Mouse (Mus musculus) heart, embryonic 16.5 days (tissue): Measurements from ENCODE around the gene Ptpn18. TPM values are rescaled to one million over a fixed set of nuclear protein-coding genes. Genes with fewer than 3 reads are reported as not detected.
A peak's percentile ranks its signal among the peaks of the same experiment; 100 is the strongest.

Experiments used
- ATAC-seq: fragments of 200-750 bp; cut with Nextera tagmentation; replicated peaks from 2 replicates; pipeline ENCODE4 v1.8.0; 2017; ENCODE audit warnings: moderate number of reproducible peaks; ENCODE audit not compliant: insufficient read depth, low FRiP score; ENCODE audit errors: extremely low read depth
- H3K27ac ChIP-seq: fragments of 300-500 bp; sonication (generic); 2 replicates; pipeline ENCODE4 v1.5.1; 2014; ENCODE audit warnings: mild to moderate bottlenecking, low read length, control low read depth, moderate library complexity
- H3K27me3 ChIP-seq: fragments of 300-500 bp; sonication (generic); 2 replicates; pipeline ENCODE4 v1.6.1; 2014; ENCODE audit warnings: low read length, mixed read lengths; ENCODE audit not compliant: control insufficient read depth, insufficient read depth
- H3K36me3 ChIP-seq: fragments of 300-500 bp; sonication (generic); 2 replicates; pipeline ENCODE4 v1.6.1; 2014; ENCODE audit not compliant: control insufficient read depth, insufficient read depth
- H3K4me1 ChIP-seq: fragments of 300-500 bp; sonication (generic); 2 replicates; pipeline ENCODE4 v1.6.1; 2014; ENCODE audit warnings: low read length, mixed read lengths; ENCODE audit not compliant: control insufficient read depth, insufficient read depth
- H3K4me2 ChIP-seq: fragments of 300-500 bp; sonication (generic); 2 replicates; pipeline ENCODE4 v1.6.1; 2014; ENCODE audit warnings: low read depth, mild to moderate bottlenecking, control low read depth, low read length
- H3K4me3 ChIP-seq: fragments of 300-500 bp; sonication (generic); 2 replicates; pipeline ENCODE4 v1.5.1; 2014; ENCODE audit warnings: mild to moderate bottlenecking, control low read depth, low read length
- H3K9ac ChIP-seq: fragments of 300-500 bp; sonication (generic); 2 replicates; pipeline ENCODE4 v1.6.1; 2014; ENCODE audit warnings: low read length, control low read depth
- H3K9me3 ChIP-seq: fragments of 300-500 bp; sonication (generic); replicated peaks from 2 replicates; pipeline ENCODE4 v1.6.1; 2016; ENCODE audit warnings: low read length; ENCODE audit not compliant: control insufficient read depth
- WGBS: fragments of 180-500 bp; shearing (Covaris S2); extraction: QIAGEN DNeasy Blood & Tissue Kit; methylation state at CpG from one replicate; pipeline ENCODE4 v1.1.7; 2014; 5-methylcytosine and 5-hydroxymethylcytosine counted together
- polyA plus RNA-seq: library from polyadenylated mRNA; unstranded; fragments of >200 nt; fragmentation: Nextera tagmentation; extraction: Ambion mirVana; gene quantifications from 2 replicates; pipeline ENCODE4 v1.2.1, GENCODE M21; 2015

Gene Ptpn18
- polyA plus RNA-seq, 1 experiment from 2014 or later = 25.8 TPM

GRCm38 (mm10) chr1:34458431-34458830 is 1.1 kb upstream of the Ptpn18 start:
- peak overlapping the region; percentile 92 for H3K4me2 ChIP-seq
- peak overlapping the region; percentile 18; the same call in 1 of the 2 replicates for H3K4me3 ChIP-seq
- peaks cover 11% of the 10 kb centered on the region for H3K27me3 ChIP-seq
- WGBS = 32% methylated on average over 8 of the region's 8 CpGs
- no peak overlapping the region for H3K27ac ChIP-seq
- no peak for ATAC-seq
- H3K36me3 ChIP-seq = no peaks in the 10 kb centered on the region
- H3K9ac ChIP-seq = no peak overlapping the region
- no peaks in the 10 kb centered on the region; the same call in 1 of the 2 replicates for H3K4me1 ChIP-seq
- H3K9me3 ChIP-seq = no peaks in the 10 kb centered on the region

DNA sequence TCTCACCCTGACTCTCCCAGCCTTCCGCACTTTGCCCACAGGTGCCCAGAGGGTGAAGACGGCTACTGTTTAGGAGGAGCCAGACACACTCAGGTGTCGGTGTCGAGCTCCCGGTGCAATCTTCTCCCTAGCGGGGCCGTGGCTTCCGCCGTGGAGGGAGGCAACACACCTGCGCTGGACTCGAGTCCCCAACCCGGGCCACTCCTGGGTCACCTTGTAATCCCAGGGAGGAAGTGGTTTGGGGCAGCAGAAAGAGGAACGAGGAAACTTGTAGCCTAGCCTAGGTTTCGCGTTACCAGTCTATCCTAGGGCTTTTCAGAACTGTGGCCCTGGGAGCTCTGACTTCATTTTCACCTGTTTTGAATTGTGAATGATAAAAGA is 489 bp downstream of the Ptpn18 start:
- peak overlapping the region; percentile 92 for H3K4me2 ChIP-seq
- no peaks in the 10 kb centered on the region for H3K9me3 ChIP-seq
- no peaks in the 10 kb centered on the region; the same call in 1 of the 2 replicates for H3K4me1 ChIP-seq
- H3K36me3 ChIP-seq = no peaks in the 10 kb centered on the region
- H3K9ac ChIP-seq = peak overlapping the region; percentile 75
- 3% methylated on average over 15 of the region's 15 CpGs for WGBS
- H3K27me3 ChIP-seq = peaks cover 11% of the 10 kb centered on the region
- peak; percentile 15; the same call in 1 of the 2 replicates for ATAC-seq
- peak overlapping the region; percentile 71 for H3K4me3 ChIP-seq
- H3K27ac ChIP-seq = no peak overlapping the region

DNA sequence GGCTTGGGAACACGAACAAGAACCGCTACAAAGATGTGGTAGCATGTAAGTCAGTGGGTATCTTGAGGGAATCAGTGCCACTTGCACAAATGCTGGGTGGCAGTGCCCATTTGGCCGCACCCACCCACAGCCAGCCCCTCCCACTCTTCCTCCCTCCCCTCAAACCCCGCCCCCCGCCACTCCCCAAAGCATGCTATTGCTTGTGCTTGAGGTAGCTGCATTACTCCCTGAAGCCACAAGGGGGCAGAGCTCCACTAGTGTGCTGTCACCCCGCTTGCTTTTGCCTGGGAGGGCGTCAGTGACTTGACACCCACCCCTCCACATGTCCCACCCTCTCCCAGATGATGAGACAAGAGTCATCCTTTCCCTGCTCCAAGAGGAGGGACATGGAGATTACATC is 3.2 kb downstream of the Ptpn18 start:
- WGBS = 20% methylated on average over 7 of the region's 7 CpGs
- peaks cover 5% of the 10 kb centered on the region for H3K27me3 ChIP-seq
- no peaks in the 10 kb centered on the region for H3K9me3 ChIP-seq
- no peak overlapping the region for H3K4me2 ChIP-seq
- H3K9ac ChIP-seq = no peak overlapping the region
- no peaks in the 10 kb centered on the region for H3K36me3 ChIP-seq
- no peak for ATAC-seq
- no peak overlapping the region for H3K4me3 ChIP-seq
- H3K4me1 ChIP-seq = no peaks in the 10 kb centered on the region; the same call in 1 of the 2 replicates
- no peak overlapping the region for H3K27ac ChIP-seq

GRCm38 (mm10) chr1:34464310-34464817 is 4.8 kb downstream of the Ptpn18 start:
- Histone ChIP-seq H3K4me2 (no peak overlapping the region), H3K9ac (no peak overlapping the region), H3K4me1 (no peaks in the 10 kb centered on the region), H3K27ac (no peak overlapping the region), H3K36me3 (no peaks in the 10 kb centered on the region), H3K4me3 (no peak overlapping the region), H3K27me3 (peaks cover 2% of the 10 kb centered on the region; the same call in 1 of the 2 replicates), H3K9me3 (no peaks in the 10 kb centered on the region)
- WGBS = 75% methylated on average over 8 of the region's 8 CpGs
- no peak for ATAC-seq

DNA sequence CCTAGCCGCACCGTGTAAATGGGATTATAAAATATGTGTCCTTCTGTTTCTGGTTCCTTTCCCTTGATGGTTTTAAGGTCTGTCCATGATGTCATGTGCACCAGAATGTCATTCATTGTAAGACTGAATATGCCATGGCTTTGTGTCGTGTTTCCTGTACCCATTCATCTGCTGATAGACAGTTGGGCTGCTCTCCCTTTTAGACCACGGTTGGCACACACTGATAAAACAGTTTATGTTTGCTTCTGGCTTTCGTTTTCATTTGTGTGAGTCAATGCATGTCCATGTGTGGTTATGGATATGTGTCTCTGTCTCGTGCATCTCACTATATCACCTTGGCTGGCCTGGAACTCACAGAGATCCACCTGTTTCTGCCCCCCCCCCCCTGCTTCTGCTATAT is 5.9 kb downstream of the Ptpn18 start:
- H3K27me3 ChIP-seq = peaks cover 2% of the 10 kb centered on the region; the same call in 1 of the 2 replicates
- no peak overlapping the region for H3K27ac ChIP-seq
- H3K4me2 ChIP-seq = no peak overlapping the region
- WGBS = 65% methylated on average over 6 of the region's 6 CpGs
- no peak for ATAC-seq
- no peak overlapping the region for H3K9ac ChIP-seq
- H3K4me3 ChIP-seq = no peak overlapping the region
- no peaks in the 10 kb centered on the region for H3K36me3 ChIP-seq
- H3K4me1 ChIP-seq = no peaks in the 10 kb centered on the region
- no peaks in the 10 kb centered on the region for H3K9me3 ChIP-seq

DNA sequence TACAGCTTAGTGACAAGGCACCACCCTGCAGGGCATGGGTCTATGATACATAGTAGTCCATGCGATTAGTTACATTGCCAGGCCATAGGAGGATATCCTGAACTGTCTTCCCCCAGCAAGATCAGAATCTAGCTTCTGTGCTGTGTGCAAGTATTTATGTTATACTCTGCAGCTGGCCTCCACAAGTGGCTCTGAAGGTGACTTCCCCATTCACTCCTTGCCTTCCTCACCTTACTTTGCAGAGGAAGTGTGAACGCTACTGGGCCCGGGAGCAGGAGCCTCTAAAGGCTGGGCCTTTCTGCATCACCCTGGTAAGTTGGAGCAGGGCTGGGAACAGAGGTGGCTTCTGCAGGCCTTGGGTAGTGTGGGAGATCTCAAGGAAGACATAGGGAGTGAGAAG is 8.5 kb downstream of the Ptpn18 start:
- Histone ChIP-seq H3K27ac (no peak overlapping the region), H3K9me3 (no peaks in the 10 kb centered on the region), H3K27me3 (peaks cover 4% of the 10 kb centered on the region), H3K4me1 (no peaks in the 10 kb centered on the region; the same call in 1 of the 2 replicates), H3K4me2 (no peak overlapping the region), H3K36me3 (no peaks in the 10 kb centered on the region), H3K9ac (no peak overlapping the region), H3K4me3 (no peak overlapping the region)
- no peak for ATAC-seq
- WGBS = 60% methylated on average over 3 of the region's 3 CpGs

DNA sequence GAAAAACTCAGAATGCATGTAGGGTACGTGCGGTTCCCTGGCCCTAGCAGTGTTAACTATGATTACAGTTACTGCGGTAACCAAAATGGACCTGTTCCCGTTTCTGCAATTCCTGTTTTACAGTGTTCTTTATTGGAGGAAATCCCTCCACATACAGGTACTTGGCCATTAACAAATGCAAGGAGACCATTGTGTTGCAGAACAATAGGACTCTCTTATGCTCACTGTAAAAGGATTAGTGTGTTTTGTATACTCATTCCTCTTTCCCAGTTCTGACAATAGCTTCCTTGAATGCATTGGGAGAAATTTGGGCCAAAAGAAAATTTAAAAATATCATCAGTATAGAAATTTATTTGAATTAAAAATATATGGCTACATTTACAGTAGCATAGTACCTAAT is 8.9 kb downstream of the Ptpn18 start:
- 81% methylated on average over 4 of the region's 4 CpGs for WGBS
- no peak overlapping the region for H3K9ac ChIP-seq
- no peak overlapping the region for H3K4me3 ChIP-seq
- ATAC-seq = no peak
- no peaks in the 10 kb centered on the region for H3K36me3 ChIP-seq
- H3K27me3 ChIP-seq = peaks cover 4% of the 10 kb centered on the region
- H3K27ac ChIP-seq = no peak overlapping the region
- no peaks in the 10 kb centered on the region for H3K9me3 ChIP-seq
- H3K4me1 ChIP-seq = no peaks in the 10 kb centered on the region; the same call in 1 of the 2 replicates
- no peak overlapping the region for H3K4me2 ChIP-seq

DNA sequence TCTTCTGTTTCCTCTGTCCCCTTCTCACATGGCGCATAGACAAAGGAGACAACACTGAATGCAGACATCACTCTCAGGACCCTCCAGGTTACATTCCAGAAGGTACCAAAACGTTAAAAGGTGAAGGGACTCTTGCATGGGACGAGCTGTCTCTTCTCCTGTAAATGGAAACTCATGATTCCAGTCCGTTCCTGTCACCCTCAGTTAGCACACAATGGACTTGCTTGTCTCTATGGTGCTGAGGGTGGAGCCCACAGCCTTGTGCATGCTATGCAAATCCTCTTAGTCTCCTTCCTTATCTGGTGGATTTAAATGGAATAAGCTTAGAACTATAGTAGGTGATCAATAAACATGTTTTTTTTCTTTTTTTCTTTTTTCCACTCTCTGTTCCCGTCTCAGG is 10.2 kb downstream of the Ptpn18 start:
- no peaks in the 10 kb centered on the region for H3K36me3 ChIP-seq
- peaks cover 4% of the 10 kb centered on the region for H3K27me3 ChIP-seq
- H3K4me1 ChIP-seq = no peaks in the 10 kb centered on the region; the same call in 1 of the 2 replicates
- no peak overlapping the region for H3K27ac ChIP-seq
- H3K4me2 ChIP-seq = no peak overlapping the region
- no peak for ATAC-seq
- WGBS = 67% methylated on average over 5 of the region's 5 CpGs
- H3K9ac ChIP-seq = no peak overlapping the region
- H3K9me3 ChIP-seq = no peaks in the 10 kb centered on the region
- no peak overlapping the region for H3K4me3 ChIP-seq

DNA sequence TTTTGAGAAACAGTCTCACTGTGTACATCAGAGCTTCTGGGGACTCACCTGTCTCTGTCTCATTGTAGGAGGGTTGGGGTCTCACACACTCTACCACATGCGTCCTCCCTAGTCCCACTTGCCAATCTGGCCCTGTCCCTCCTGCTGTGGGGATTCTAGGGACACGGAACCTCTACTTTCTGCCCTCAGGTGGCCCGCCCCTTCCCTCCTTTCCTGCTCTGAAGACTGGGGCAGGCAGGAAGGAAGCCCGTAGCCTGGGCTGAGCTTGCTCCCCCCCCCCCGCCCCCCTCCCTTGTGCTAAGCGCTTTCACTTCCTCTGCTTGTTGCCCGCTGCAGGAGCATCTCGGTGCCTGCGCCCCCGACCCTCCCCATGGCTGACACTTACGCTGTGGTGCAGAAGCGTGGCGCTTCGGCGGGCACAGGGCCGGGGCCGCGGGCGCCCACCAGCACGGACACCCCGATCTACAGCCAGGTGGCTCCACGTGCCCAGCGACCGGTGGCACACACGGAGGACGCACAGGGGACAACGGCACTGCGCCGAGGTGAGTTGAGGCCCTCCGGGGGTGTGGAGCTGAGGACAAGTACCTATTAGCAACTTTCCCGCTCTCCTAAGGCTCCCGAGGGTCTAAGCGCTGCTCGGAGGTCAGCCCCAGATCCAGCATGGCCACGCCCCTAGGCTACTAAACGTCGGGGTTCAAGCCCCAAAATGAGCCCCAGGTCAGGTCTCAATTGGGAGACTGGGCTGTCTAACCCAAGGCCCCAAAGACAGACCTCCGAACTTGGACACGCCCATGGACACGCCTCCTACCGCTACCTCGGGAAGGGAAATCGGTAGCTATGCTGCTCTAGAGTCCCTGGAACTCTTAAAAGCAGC is 13.1 kb downstream of the Ptpn18 start:
- H3K27ac ChIP-seq = peak overlapping the region; percentile 35; the same call in 1 of the 2 replicates
- peaks cover 4% of the 10 kb centered on the region for H3K27me3 ChIP-seq
- H3K4me2 ChIP-seq = peak overlapping the region; percentile 98
- ATAC-seq = peak; percentile 79
- under 1% methylated on average over 43 of the region's 43 CpGs for WGBS
- H3K9me3 ChIP-seq = no peaks in the 10 kb centered on the region
- H3K4me1 ChIP-seq = no peaks in the 10 kb centered on the region; the same call in 1 of the 2 replicates
- peak overlapping the region; percentile 81 for H3K4me3 ChIP-seq
- peak overlapping the region; percentile 82 for H3K9ac ChIP-seq
- H3K36me3 ChIP-seq = no peaks in the 10 kb centered on the region
